Mouse (Mus musculus) neural tube, embryonic 10.5 days (tissue): ENCODE results near the gene Sspo.
"Not testable (repeated sequence)": the region's sequence is repeated elsewhere in the genome, so short reads cannot be mapped to it uniquely, and the experiment has no call there.

Experiments used
- DNase-seq: peaks from one replicate; pipeline ENCODE4 v3.0.0-alpha.2; 2017; ENCODE audit warnings: low spot score; ENCODE audit errors: extremely low spot score

Gene Sspo

GRCm38 (mm10) chr6:48482501-48482900 is 34.5 kb downstream of the Sspo start:
- no peak for DNase-seq

- DNase-seq = peak; percentile 46
Measured at GRCm38 (mm10) chr6:48487747-48488725, 40.0 kb downstream of the Sspo start.

- DNase-seq = no peak
Measured at GRCm38 (mm10) chr6:48489741-48490140, 41.7 kb downstream of the Sspo start.

- DNase-seq = no peak
Measured at GRCm38 (mm10) chr6:48491361-48491760, 43.3 kb downstream of the Sspo start.

GRCm38 (mm10) chr6:48493136-48493730 is 45.2 kb downstream of the Sspo start:
- DNase-seq = no peak

- DNase-seq = no peak
Measured at GRCm38 (mm10) chr6:48497521-48497920, 49.5 kb downstream of the Sspo start.

GRCm38 (mm10) chr6:48503847-48504240 is 55.8 kb downstream of the Sspo start:
- no peak for DNase-seq

GRCm38 (mm10) chr6:48504241-48504854 is 56.3 kb downstream of the Sspo start:
- peak; percentile 75 for DNase-seq

- no peak for DNase-seq
Measured at GRCm38 (mm10) chr6:48508087-48508486, 60.1 kb downstream of the Sspo start.

- no peak for DNase-seq
Measured at GRCm38 (mm10) chr6:48510426-48510825, 62.4 kb downstream of the Sspo start.

GRCm38 (mm10) chr6:48511861-48512260 is 63.8 kb downstream of the Sspo start:
- no peak for DNase-seq

GRCm38 (mm10) chr6:48524882-48525281 is 76.9 kb downstream of the Sspo start:
- not testable (repeated sequence) for DNase-seq

- DNase-seq = no peak
Measured at GRCm38 (mm10) chr6:48527901-48528300, 79.9 kb downstream of the Sspo start.

- no peak for DNase-seq
Measured at GRCm38 (mm10) chr6:48529261-48529660, 81.2 kb downstream of the Sspo start.

GRCm38 (mm10) chr6:48529871-48530440 is 81.9 kb downstream of the Sspo start:
- no peak for DNase-seq

- DNase-seq = no peak
Measured at GRCm38 (mm10) chr6:48530862-48531261, 82.8 kb downstream of the Sspo start.

GRCm38 (mm10) chr6:48533475-48533874 is 85.4 kb downstream of the Sspo start:
- no peak for DNase-seq

- no peak for DNase-seq
Measured at GRCm38 (mm10) chr6:48534913-48535312, 86.9 kb downstream of the Sspo start.

GRCm38 (mm10) chr6:48536091-48536490 is 88.1 kb downstream of the Sspo start:
- no peak for DNase-seq

GRCm38 (mm10) chr6:48537105-48537954 is 89.3 kb downstream of the Sspo start, which contains the start of gene Atp6v0e2:
Atp6v0e2 (plus strand) TSS chr6:48537615.
- peak; percentile 90 for DNase-seq
